Mouse (Mus musculus): ENCODE measurements at regions not wholly inside any gene's neighbourhood (a gene's known extent, or its start where the extent isn't known, plus 50 kb on each side); places are given as distances from the start of the nearest gene placed in this dataset.

GRCm38 (mm10) chr17:3962176-3962575 lies 266.1 kb upstream of the Nox3 start:
- DNase-seq, result no peak

- DNase-seq, result no peak
Measured at GRCm38 (mm10) chr17:3946540-3946939, 250.5 kb upstream of the Nox3 start.

- no peak for DNase-seq
Measured at GRCm38 (mm10) chr17:3936361-3936760, 240.3 kb upstream of the Nox3 start.

GRCm38 (mm10) chr17:3933208-3933607 lies 237.1 kb upstream of the Nox3 start:
- DNase-seq, result no peak

- no peak for DNase-seq
Measured at GRCm38 (mm10) chr17:3932071-3932470, 236.0 kb upstream of the Nox3 start.

- DNase-seq, result no peak
Measured at GRCm38 (mm10) chr17:3927106-3927505, 231.0 kb upstream of the Nox3 start.

- no peak for DNase-seq
Measured at GRCm38 (mm10) chr17:3920282-3920681, 224.2 kb upstream of the Nox3 start.

- DNase-seq, result no peak
Measured at GRCm38 (mm10) chr17:3892826-3893225, 196.8 kb upstream of the Nox3 start.

- DNase-seq, result no peak
Measured at GRCm38 (mm10) chr17:3883146-3883545, 187.1 kb upstream of the Nox3 start.

- no peak for DNase-seq
Measured at GRCm38 (mm10) chr17:3879075-3879474, 183.0 kb upstream of the Nox3 start.

- no peak for DNase-seq
Measured at GRCm38 (mm10) chr17:3869459-3870194, 173.6 kb upstream of the Nox3 start.

- DNase-seq, result no peak
Measured at GRCm38 (mm10) chr17:3862384-3862783, 166.3 kb upstream of the Nox3 start.

- DNase-seq, result no peak
Measured at GRCm38 (mm10) chr17:3836386-3836785, 140.3 kb upstream of the Nox3 start.

GRCm38 (mm10) chr17:3811187-3811586 lies 115.1 kb upstream of the Nox3 start:
- DNase-seq, result peak; percentile 3

- no peak for DNase-seq
Measured at GRCm38 (mm10) chr17:3803507-3803906, 107.4 kb upstream of the Nox3 start.

- peak; percentile 33 for DNase-seq
Measured at GRCm38 (mm10) chr17:3792597-3792996, 96.5 kb upstream of the Nox3 start.

GRCm38 (mm10) chr17:3782156-3782555 lies 86.1 kb upstream of the Nox3 start:
- no peak for DNase-seq

- no peak for DNase-seq
Measured at GRCm38 (mm10) chr17:3777691-3778090, 81.6 kb upstream of the Nox3 start.

- DNase-seq, result peak; percentile 2
Measured at GRCm38 (mm10) chr17:3747808-3748335, 51.8 kb upstream of the Nox3 start.

Measured in kidney, postnatal 14 days (tissue).